Mouse (Mus musculus) CD8-positive naive resting alpha-beta T cell, adult 2 months (primary cell): ENCODE measurements around the gene Erc2.

Source experiments
- DNase-seq, 2 experiments: peaks; one replicate each; pipeline ENCODE4 v3.0.0; 2022; ENCODE audit warnings: low read depth in 2 of 2, low spot score in 2 of 2

Erc2 gene

DNA sequence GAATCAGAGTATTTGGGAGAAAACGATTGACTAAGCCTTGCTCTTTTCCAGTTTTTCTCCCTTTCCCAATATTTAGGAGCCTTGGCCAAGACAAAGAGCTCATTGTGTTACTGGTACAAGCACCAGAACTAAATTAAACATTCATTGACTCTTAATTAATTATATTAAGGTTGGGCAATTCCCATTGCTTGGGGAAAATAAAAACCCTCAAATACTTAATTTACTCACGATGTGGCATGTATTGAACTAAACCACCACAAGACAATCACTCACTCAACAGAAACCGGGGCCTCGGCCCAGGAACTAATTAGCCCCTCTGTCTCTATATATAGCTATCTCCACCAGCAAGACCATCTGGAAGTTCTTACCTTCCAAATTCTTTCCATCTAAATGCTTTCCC, 740.1 kb downstream of the Erc2 start:
- DNase-seq: no peak

GRCm38 (mm10) chr14:28370713-28371112, 748.5 kb downstream of the Erc2 start:
- no peak for DNase-seq

DNA sequence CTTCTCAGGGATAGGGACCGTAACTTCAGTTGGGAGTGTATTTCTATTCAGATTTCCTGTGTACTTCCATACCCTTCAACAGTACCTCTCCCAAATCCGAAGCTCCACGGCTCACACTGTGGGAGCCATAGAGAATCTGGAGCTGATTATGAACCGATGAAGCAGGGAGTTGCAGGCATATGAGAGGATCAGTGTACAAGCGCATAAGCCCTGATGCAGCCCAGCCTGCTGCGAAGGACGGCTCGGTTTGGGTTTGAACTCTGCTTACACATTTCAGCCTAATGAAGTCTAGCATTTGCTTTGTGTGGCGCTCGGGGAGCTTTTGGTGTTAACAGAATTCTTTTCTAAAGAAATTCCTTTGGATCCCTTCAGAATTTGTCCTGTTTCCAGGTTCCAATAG, 749.4 kb downstream of the Erc2 start:
- no peak for DNase-seq

DNA sequence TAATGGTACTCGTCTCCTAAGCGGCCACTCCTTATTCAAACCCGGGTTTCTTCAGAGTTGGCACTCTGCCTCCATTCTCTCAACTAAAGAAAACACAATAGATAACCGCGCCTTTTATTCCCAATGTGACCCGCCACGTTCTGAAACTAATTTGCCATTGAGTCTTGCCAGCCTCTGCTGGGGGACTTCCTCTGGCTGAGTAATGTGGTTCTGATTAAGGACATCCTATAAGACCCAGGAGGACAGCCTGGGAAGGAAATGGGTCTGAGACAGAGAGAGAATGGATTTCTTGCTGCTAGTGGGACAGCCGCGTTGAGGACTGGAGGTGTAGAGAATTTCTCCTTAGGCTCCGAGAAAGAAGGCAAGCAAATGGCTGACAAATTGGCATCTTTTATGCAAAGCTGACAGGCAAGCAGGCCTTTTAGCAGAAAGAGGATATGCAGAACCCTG, 753.4 kb downstream of the Erc2 start:
- no peak for DNase-seq

DNA sequence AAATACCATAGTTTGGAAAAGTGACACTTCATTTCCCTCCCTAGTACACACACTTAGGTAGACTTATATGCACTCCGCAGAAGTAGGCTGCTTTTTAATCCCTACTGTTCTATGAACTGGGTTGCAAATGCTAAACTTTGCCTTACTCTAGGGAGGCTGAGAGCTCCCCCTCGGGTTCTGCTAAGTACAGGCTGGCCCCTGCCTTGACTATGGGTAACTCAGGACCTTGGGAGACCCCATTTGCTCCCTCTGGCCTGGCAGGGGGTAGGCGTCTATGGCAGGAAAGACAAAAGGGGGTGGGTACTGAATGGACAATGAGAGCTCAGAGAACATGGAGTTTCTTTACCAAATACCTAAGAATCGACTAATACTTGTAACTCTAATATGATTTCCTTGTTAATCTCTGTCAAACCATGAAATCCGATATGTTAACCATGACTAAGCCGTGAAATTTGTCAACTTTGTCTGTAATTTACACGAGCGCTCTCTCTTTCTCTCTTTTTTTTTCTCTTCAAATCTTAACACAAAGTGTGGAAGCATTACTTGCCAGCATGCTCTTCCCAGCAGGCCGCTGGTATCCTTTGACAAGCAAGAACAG, 754.1 kb downstream of the Erc2 start:
- no peak for DNase-seq

- no peak for DNase-seq
Measured at GRCm38 (mm10) chr14:28377519-28377918, 755.3 kb downstream of the Erc2 start.

DNA sequence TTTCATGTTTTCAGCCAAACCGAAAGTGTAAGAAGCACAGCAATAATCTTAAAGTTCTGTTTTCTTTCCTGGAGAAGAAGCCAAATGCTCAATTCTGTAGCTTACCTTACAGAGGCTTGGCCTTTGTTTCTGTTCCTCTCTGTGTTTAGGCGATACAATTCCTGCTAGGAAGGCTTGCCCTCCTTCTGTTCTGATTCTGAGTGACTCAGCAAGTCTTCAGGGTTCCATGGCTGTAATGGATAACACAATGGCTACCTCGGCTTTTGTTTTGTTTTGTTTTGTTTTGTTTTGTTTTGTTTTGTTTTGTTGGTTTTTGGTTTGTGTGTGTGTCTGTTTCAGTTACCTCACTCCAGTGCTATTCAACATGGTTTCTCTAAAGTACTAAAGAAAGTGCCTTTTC, 757.9 kb downstream of the Erc2 start:
- no peak for DNase-seq

GRCm38 (mm10) chr14:28381801-28382550, 759.7 kb downstream of the Erc2 start:
- no peak for DNase-seq

GRCm38 (mm10) chr14:28386815-28387607, 764.8 kb downstream of the Erc2 start:
- no peak for DNase-seq

DNA sequence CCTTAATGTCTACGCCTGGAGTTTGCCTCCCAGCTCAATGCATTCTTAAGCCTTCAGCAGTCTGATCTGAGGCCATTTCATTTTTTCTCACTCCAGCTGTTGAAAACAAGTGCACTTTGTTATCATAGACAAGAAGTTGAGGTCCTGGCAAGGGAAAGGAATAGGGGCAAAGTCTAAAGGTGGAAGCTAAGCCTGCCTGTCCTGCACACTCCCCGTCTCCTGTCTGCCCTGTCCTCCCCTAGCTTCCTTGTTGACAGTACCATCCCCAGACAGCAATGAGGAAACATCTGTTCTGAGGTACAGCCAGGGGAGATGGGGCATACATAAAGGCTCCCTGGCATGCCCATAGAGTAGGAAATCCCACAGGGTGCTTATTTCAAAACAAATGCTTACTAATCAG, 776.7 kb downstream of the Erc2 start:
- DNase-seq: no peak

DNA sequence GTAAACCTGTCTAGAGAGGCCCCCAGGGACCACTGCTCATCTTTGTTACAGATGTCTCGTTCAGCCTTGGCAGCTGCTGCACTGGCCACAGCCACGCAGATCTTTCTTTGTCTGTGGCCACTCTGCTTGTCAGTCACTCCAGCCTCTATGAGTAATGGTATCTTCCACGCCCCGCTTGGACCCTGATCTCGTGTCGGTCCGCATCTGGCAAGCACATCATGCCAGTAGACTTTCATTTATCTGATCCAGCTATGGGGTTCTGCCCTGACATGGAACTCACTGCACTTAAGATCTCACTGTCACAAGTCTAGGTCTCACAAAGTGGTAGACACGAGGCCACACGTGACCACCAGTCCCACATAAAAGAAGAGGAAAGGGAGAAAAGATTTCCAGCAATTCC, 777.7 kb downstream of the Erc2 start:
- no peak for DNase-seq

GRCm38 (mm10) chr14:28405277-28405840, 783.1 kb downstream of the Erc2 start:
- no peak for DNase-seq

- no peak for DNase-seq
Measured at GRCm38 (mm10) chr14:28409390-28409789, 787.2 kb downstream of the Erc2 start.

- no peak for DNase-seq
Measured at GRCm38 (mm10) chr14:28409796-28410347, 787.6 kb downstream of the Erc2 start.

DNA sequence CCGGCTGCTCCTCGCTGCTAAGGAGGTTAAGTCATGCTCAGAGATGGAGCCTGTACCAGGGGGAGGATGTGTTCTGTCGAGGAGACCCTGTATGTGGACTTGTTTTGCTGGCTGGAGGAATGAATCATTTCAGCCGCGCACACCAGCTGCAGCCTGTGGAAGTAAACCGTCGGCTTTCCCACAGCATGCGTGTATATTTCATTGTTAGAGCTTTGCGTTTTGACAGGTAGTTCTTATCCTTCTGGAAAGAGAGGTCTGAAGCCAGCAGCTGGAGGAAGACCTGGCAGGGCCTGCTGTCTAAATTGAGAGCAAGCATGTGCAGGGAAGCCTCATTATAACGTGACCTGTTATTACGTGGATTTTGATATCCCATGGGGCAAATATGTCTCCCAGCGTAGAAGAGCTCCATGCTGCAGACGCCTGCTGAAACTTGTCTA, 788.6 kb downstream of the Erc2 start:
- no peak for DNase-seq

- DNase-seq: no peak
Measured at GRCm38 (mm10) chr14:28412252-28412995, 790.2 kb downstream of the Erc2 start.

GRCm38 (mm10) chr14:28413516-28413915, 791.3 kb downstream of the Erc2 start:
- no peak for DNase-seq

GRCm38 (mm10) chr14:28417019-28417418, 794.8 kb downstream of the Erc2 start:
- no peak for DNase-seq

GRCm38 (mm10) chr14:28418497-28418896, 796.3 kb downstream of the Erc2 start:
- DNase-seq: no peak

- DNase-seq: no peak
Measured at GRCm38 (mm10) chr14:28419188-28419587, 797.0 kb downstream of the Erc2 start.

DNA sequence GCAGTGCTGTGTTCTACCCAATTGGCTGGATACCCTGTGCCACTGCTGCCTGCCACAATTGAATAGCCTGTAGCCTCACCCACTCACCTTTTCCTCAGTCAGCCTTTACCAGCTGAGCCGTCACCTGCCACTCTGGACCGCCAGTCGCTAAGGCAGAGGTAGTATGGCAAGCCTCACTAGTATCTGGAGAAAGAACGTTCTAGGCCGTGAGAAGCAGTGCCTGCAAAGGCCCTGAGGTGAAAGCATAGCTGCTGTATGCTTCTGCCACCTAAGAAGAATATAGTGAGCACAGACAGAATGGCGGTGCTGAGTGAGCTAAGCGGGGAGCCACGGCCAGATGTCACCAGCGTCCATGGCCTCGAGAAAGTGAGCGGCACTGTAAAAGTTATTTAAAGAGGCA, 798.4 kb downstream of the Erc2 start:
- no peak for DNase-seq
